Mouse (Mus musculus) small intestine, adult 2 months (tissue): ENCODE measurements around the gene Calcoco1. TPM values are rescaled to one million over a fixed set of nuclear protein-coding genes. Genes with fewer than 3 reads are reported as not detected.
A peak's percentile ranks its signal among the peaks of the same experiment; 100 is the strongest.

Experiments
- H3K27ac ChIP-seq: fragments of 200-500 bp; 2 replicates; pipeline ENCODE4 v1.5.1; 2012; ENCODE audit warnings: low read depth, low read length, control low read depth, inconsistent platforms; ENCODE audit not compliant: insufficient read depth
- H3K27me3 ChIP-seq: fragments of 200-500 bp; 2 replicates; pipeline ENCODE4 v1.6.1; 2012; ENCODE audit warnings: mild to moderate bottlenecking, moderate library complexity, low read length, inconsistent platforms; ENCODE audit not compliant: control insufficient read depth, insufficient read depth
- H3K36me3 ChIP-seq: fragments of 200-500 bp; 2 replicates; pipeline ENCODE4 v1.6.1; 2012; ENCODE audit warnings: mild to moderate bottlenecking, low read length, control low read depth, inconsistent platforms; ENCODE audit not compliant: control insufficient read depth, insufficient read depth
- H3K4me1 ChIP-seq: fragments of 200-500 bp; 2 replicates; pipeline ENCODE4 v1.6.1; 2012; ENCODE audit warnings: low read length, inconsistent platforms, mixed read lengths; ENCODE audit not compliant: control insufficient read depth, insufficient read depth, insufficient read length
- H3K4me3 ChIP-seq: fragments of 200-500 bp; 2 replicates; pipeline ENCODE4 v1.5.1; 2012; ENCODE audit warnings: low read depth, mild to moderate bottlenecking, control low read depth, inconsistent platforms, low read length, moderate library complexity
- CTCF ChIP-seq: fragments of 200-500 bp; IDR thresholded peaks from 2 replicates; pipeline ENCODE4 v1.5.1; 2012; ENCODE audit warnings: low read depth, mild to moderate bottlenecking, control low read depth, inconsistent platforms, low read length, moderate library complexity, mixed read lengths; ENCODE audit not compliant: insufficient replicate concordance, insufficient read length; ENCODE audit errors: extremely low read depth
- POLR2A ChIP-seq: fragments of 200-500 bp; IDR thresholded peaks from 2 replicates; pipeline ENCODE4 v1.6.1; 2012; ENCODE audit warnings: low read depth, mild to moderate bottlenecking, control low read depth, inconsistent platforms, low read length, moderate library complexity
- WGBS: fragments of 180-500 bp; shearing (Covaris S2); methylation state at CpG from one replicate; pipeline ENCODE4 v1.1.7; 2018; 5-methylcytosine and 5-hydroxymethylcytosine counted together
- polyA plus RNA-seq: library from polyadenylated mRNA; depleted of rRNA; stranded (reverse); fragments of >200 nt; gene quantifications from 2 replicates; pipeline ENCODE4 v1.2.3, GENCODE M21; 2012; rRNA removed

Gene Calcoco1
- 7.1 and 15.6 TPM in 2 replicates for polyA plus RNA-seq

GRCm38 (mm10) chr15:102721980-102722475, at the start of gene Calcoco1:
Calcoco1 (minus strand) TSS chr15:102722178.
- H3K4me3 ChIP-seq: peak within 1 kb of the TSS; percentile 77
- peaks cover under 1% of the 10 kb centered on the region; the same call in 1 of the 2 replicates for H3K36me3 ChIP-seq
- H3K4me1 ChIP-seq: no peaks in the 10 kb centered on the region; the same call in 1 of the 2 replicates
- WGBS: under 1% methylated on average over 27 of the region's 27 CpGs
- H3K27me3 ChIP-seq: no peaks in the 10 kb centered on the region
- peak within 1 kb of the TSS; percentile 40 for H3K27ac ChIP-seq
- TF ChIP-seq POLR2A (no peak), CTCF (no peak)

- WGBS: 53% methylated on average over 7 of the region's 7 CpGs
- TF ChIP-seq POLR2A (no peak), CTCF (no peak)
- H3K4me1 ChIP-seq: no peaks in the 10 kb centered on the region
- no peaks in the 10 kb centered on the region for H3K36me3 ChIP-seq
- H3K27ac ChIP-seq: no peak overlapping the region
- H3K4me3 ChIP-seq: no peak overlapping the region
- no peaks in the 10 kb centered on the region for H3K27me3 ChIP-seq
Observed at GRCm38 (mm10) chr15:102770866-102771265, 48.9 kb upstream of the Calcoco1 start.

GRCm38 (mm10) chr15:102765207-102765606, 43.2 kb upstream of the Calcoco1 start:
- Histone ChIP-seq H3K4me1 (no peaks in the 10 kb centered on the region), H3K36me3 (no peaks in the 10 kb centered on the region), H3K4me3 (no peak overlapping the region), H3K27me3 (peaks cover 11% of the 10 kb centered on the region), H3K27ac (no peak overlapping the region)
- TF ChIP-seq CTCF (no peak), POLR2A (no peak)
- WGBS: 17% methylated on average over 2 of the region's 2 CpGs

DNA sequence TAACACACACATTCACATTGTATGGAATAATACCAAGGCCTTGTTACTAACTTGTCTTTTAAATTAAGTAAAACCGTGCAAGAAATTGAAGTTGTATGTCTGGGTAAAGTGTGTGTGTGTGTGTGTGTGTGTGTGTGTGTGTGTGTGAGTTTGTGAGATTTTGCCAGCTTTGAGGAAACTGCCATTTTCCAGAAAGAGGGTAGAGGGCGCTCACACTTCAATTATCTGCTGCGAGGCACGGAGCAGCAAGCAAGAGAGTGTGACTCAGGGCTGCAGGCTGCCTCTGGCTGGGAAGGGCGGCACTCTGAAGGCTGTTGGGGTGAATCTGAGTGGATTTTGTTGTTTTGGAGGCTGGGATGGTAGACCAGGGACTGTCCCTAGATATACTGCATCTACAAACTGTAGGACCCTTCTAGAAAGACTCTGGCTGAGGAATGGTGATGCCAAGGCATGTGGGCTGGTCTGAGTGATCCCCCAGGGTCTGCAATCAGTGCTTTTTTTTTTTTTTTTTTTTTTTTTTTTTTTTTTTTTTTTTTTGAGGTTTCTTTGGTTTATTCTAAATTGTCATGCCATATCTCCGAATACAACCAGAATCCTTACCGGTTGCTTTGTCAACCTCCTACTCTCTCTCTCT, 39.9 kb upstream of the Calcoco1 start:
- H3K4me3 ChIP-seq: no peak overlapping the region
- no peak overlapping the region for H3K27ac ChIP-seq
- H3K36me3 ChIP-seq: no peaks in the 10 kb centered on the region
- no peaks in the 10 kb centered on the region for H3K4me1 ChIP-seq
- peak; percentile 45; the same call in 1 of the 2 replicates for TF ChIP-seq CTCF
- TF ChIP-seq POLR2A: no peak
- 12% methylated on average over 7 of the region's 7 CpGs for WGBS
- H3K27me3 ChIP-seq: peaks cover 17% of the 10 kb centered on the region

DNA sequence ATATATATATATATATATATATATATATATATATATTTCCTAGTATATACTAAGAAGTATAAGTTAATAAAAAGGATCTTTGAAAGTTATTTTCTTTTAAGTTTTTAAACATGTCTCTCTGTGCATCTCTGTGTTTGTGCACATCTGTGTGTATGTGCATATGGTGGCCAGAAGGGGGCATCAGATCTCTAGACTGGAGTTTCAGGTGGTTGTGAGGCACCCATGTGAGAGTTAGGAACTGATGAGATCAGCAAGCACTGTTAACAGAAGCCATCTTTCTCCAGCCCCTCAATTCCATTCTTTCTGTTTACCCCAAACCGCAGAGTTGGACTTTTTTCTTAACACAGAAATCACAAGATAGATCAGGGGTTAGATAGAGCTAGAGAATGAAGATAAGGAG, 35.7 kb upstream of the Calcoco1 start:
- WGBS: 92% methylated on average over 1 of the region's 1 CpGs
- TF ChIP-seq POLR2A: no peak
- no peak for TF ChIP-seq CTCF
- H3K36me3 ChIP-seq: no peaks in the 10 kb centered on the region

GRCm38 (mm10) chr15:102755053-102755452, 33.1 kb upstream of the Calcoco1 start:
- Histone ChIP-seq H3K27ac (no peak overlapping the region), H3K27me3 (peaks cover 8% of the 10 kb centered on the region), H3K4me3 (no peak overlapping the region), H3K4me1 (no peaks in the 10 kb centered on the region), H3K36me3 (no peaks in the 10 kb centered on the region)
- no peak for TF ChIP-seq CTCF
- no peak for TF ChIP-seq POLR2A
- 47% methylated on average over 5 of the region's 5 CpGs for WGBS

More for the DNA sequence above, 35.7 kb upstream of the Calcoco1 start:
- no peaks in the 10 kb centered on the region for H3K4me1 ChIP-seq
- no peak overlapping the region for H3K4me3 ChIP-seq
- peaks cover 12% of the 10 kb centered on the region for H3K27me3 ChIP-seq
- H3K27ac ChIP-seq: no peak overlapping the region

GRCm38 (mm10) chr15:102754361-102754760, 32.4 kb upstream of the Calcoco1 start:
- whole genome bisulfite sequencing: 58% methylated on average over 7 of the region's 7 CpGs
- no peak overlapping the region for H3K4me3 ChIP-seq
- no peak overlapping the region for H3K27ac ChIP-seq
- H3K4me1 ChIP-seq: no peaks in the 10 kb centered on the region
- TF ChIP-seq POLR2A (no peak), CTCF (no peak)
- H3K36me3 ChIP-seq: no peaks in the 10 kb centered on the region
- peaks cover 6% of the 10 kb centered on the region for H3K27me3 ChIP-seq

GRCm38 (mm10) chr15:102753170-102753569, 31.2 kb upstream of the Calcoco1 start:
- no peak overlapping the region for H3K27ac ChIP-seq
- H3K27me3 ChIP-seq: peaks cover 4% of the 10 kb centered on the region
- TF ChIP-seq POLR2A (no peak), CTCF (peak; percentile 81; the same call in 1 of the 2 replicates)
- H3K4me3 ChIP-seq: no peak overlapping the region
- 5% methylated on average over 13 of the region's 13 CpGs for WGBS
- H3K4me1 ChIP-seq: no peaks in the 10 kb centered on the region
- no peaks in the 10 kb centered on the region for H3K36me3 ChIP-seq
